Mouse (Mus musculus) hindbrain, embryonic 16.5 days (tissue): ENCODE measurements around the gene Myh9. TPM values are rescaled to one million over a fixed set of nuclear protein-coding genes. Genes with fewer than 3 reads are reported as not detected.
"Not testable (repeated sequence)": the region's sequence is repeated elsewhere in the genome, so short reads cannot be mapped to it uniquely, and the experiment has no call there.

Source experiments
- ATAC-seq: fragments of 200-750 bp; cut with Nextera tagmentation; 2 replicates; pipeline ENCODE4 v1.8.0; 2017; ENCODE audit warnings: moderate TSS enrichment, moderate library complexity
- H3K27ac ChIP-seq: fragments of 300-500 bp; sonication (generic); 2 replicates; pipeline ENCODE4 v1.5.1; 2014; ENCODE audit warnings: low read depth, mild to moderate bottlenecking, control low read depth, low read length, moderate library complexity
- H3K27me3 ChIP-seq: fragments of 300-500 bp; sonication (generic); replicated peaks from 2 replicates; pipeline ENCODE4 v1.6.1; 2014; ENCODE audit warnings: low read length; ENCODE audit not compliant: control insufficient read depth, insufficient read depth
- H3K36me3 ChIP-seq: fragments of 300-500 bp; sonication (generic); 2 replicates; pipeline ENCODE4 v1.6.1; 2014; ENCODE audit warnings: mild to moderate bottlenecking, low read length, moderate library complexity, mixed read lengths; ENCODE audit not compliant: control insufficient read depth, insufficient read depth
- H3K4me1 ChIP-seq: fragments of 300-500 bp; sonication (generic); 2 replicates; pipeline ENCODE4 v1.6.1; 2014; ENCODE audit warnings: low read depth, low read length; ENCODE audit not compliant: control insufficient read depth, insufficient read depth
- H3K4me2 ChIP-seq: fragments of 300-500 bp; sonication (generic); 2 replicates; pipeline ENCODE4 v1.6.1; 2014; ENCODE audit warnings: mild to moderate bottlenecking, low read length, control low read depth, moderate library complexity
- H3K4me3 ChIP-seq: fragments of 300-500 bp; sonication (generic); 2 replicates; pipeline ENCODE4 v1.5.1; 2014; ENCODE audit warnings: mild to moderate bottlenecking, low read length, control low read depth, moderate library complexity
- H3K9ac ChIP-seq: fragments of 300-500 bp; sonication (generic); 2 replicates; pipeline ENCODE4 v1.6.1; 2014; ENCODE audit warnings: low read depth, mild to moderate bottlenecking, control low read depth, low read length, moderate library complexity
- H3K9me3 ChIP-seq: fragments of 300-500 bp; sonication (generic); 2 replicates; pipeline ENCODE4 v1.6.1; 2014; ENCODE audit warnings: mild to moderate bottlenecking, low read length, moderate library complexity; ENCODE audit not compliant: control insufficient read depth
- WGBS: fragments of 180-500 bp; shearing (Covaris S2); extraction: QIAGEN DNeasy Blood & Tissue Kit; methylation state at CpG from one replicate; pipeline ENCODE4 v1.1.7; 2014; 5-methylcytosine and 5-hydroxymethylcytosine counted together
- polyA plus RNA-seq: library from polyadenylated mRNA; unstranded; fragments of >200 nt; fragmentation: Nextera tagmentation; extraction: Ambion mirVana; gene quantifications from 2 replicates; pipeline ENCODE4 v1.2.1, GENCODE M21; 2015

Myh9 gene
- polyA plus RNA-seq, 1 experiment from 2014 or later, result 8.4 TPM

GRCm38 (mm10) chr15:77874310-77874709 is 32.3 kb upstream of the Myh9 start:
- H3K27ac ChIP-seq, result no peak overlapping the region
- no peak for ATAC-seq
- H3K9ac ChIP-seq, result no peak overlapping the region
- no peaks in the 10 kb centered on the region for H3K27me3 ChIP-seq
- 76% methylated on average over 4 of the region's 4 CpGs for WGBS
- no peak overlapping the region for H3K4me2 ChIP-seq
- H3K36me3 ChIP-seq, result no peaks in the 10 kb centered on the region
- H3K4me3 ChIP-seq, result no peak overlapping the region
- no peaks in the 10 kb centered on the region for H3K9me3 ChIP-seq
- H3K4me1 ChIP-seq, result no peaks in the 10 kb centered on the region

DNA sequence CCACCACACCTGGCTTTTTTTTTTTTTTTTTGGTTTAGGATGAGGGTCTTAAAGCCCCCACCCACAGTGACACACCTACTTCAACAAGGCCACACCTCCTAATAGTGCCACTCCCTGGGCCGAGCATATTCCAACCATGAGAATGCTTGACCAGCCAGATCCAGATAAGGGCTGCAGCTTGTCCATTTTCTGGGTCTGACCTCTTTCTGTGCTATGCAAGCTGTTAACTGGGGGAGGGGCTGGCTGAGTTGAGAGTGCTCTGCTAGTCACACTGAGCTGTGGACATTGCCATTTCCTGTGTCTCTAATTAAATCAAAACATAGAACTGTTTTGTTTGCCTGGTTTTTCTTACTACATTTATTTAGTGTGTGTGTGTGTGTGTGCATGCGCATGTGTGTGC is 31.6 kb upstream of the Myh9 start:
- no peaks in the 10 kb centered on the region for H3K36me3 ChIP-seq
- no peak overlapping the region for H3K4me2 ChIP-seq
- H3K9ac ChIP-seq, result no peak overlapping the region
- H3K27ac ChIP-seq, result no peak overlapping the region
- H3K27me3 ChIP-seq, result no peaks in the 10 kb centered on the region
- H3K4me3 ChIP-seq, result no peak overlapping the region
- 89% methylated on average over 2 of the region's 2 CpGs for WGBS
- H3K4me1 ChIP-seq, result no peaks in the 10 kb centered on the region
- no peaks in the 10 kb centered on the region for H3K9me3 ChIP-seq
- no peak for ATAC-seq

DNA sequence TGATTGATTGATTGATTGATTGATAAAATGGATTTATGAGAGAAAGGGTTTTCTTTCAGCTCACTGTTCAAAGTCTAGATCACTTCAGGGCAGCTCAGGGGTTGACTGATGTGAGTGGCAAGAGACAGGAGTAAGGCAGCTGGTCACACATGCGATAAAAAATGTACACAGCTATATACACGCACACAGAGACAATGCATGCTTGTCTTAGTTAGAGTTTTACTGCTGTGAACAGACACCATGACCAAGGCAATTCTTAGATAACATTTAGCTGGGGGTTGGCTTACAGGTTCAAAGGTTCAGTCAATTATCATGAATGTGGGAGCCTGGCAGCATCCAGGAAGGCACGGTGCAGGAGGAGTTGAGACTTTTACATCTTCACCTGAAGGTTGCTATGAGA is 31.0 kb upstream of the Myh9 start:
- no peak overlapping the region for H3K4me2 ChIP-seq
- no peak for ATAC-seq
- WGBS, result 80% methylated on average over 3 of the region's 3 CpGs
- no peaks in the 10 kb centered on the region for H3K9me3 ChIP-seq
- H3K9ac ChIP-seq, result no peak overlapping the region
- H3K27ac ChIP-seq, result no peak overlapping the region
- H3K4me3 ChIP-seq, result no peak overlapping the region
- H3K36me3 ChIP-seq, result no peaks in the 10 kb centered on the region
- H3K4me1 ChIP-seq, result no peaks in the 10 kb centered on the region
- H3K27me3 ChIP-seq, result no peaks in the 10 kb centered on the region

- ATAC-seq, result no peak
- no peak overlapping the region for H3K4me2 ChIP-seq
- H3K36me3 ChIP-seq, result no peaks in the 10 kb centered on the region
- no peaks in the 10 kb centered on the region for H3K4me1 ChIP-seq
- no peaks in the 10 kb centered on the region for H3K9me3 ChIP-seq
- H3K4me3 ChIP-seq, result no peak overlapping the region
- whole genome bisulfite sequencing, result 88% methylated on average over 5 of the region's 5 CpGs
- H3K27me3 ChIP-seq, result no peaks in the 10 kb centered on the region
- no peak overlapping the region for H3K9ac ChIP-seq
- no peak overlapping the region for H3K27ac ChIP-seq
Observed at GRCm38 (mm10) chr15:77868340-77868739, 26.4 kb upstream of the Myh9 start.

DNA sequence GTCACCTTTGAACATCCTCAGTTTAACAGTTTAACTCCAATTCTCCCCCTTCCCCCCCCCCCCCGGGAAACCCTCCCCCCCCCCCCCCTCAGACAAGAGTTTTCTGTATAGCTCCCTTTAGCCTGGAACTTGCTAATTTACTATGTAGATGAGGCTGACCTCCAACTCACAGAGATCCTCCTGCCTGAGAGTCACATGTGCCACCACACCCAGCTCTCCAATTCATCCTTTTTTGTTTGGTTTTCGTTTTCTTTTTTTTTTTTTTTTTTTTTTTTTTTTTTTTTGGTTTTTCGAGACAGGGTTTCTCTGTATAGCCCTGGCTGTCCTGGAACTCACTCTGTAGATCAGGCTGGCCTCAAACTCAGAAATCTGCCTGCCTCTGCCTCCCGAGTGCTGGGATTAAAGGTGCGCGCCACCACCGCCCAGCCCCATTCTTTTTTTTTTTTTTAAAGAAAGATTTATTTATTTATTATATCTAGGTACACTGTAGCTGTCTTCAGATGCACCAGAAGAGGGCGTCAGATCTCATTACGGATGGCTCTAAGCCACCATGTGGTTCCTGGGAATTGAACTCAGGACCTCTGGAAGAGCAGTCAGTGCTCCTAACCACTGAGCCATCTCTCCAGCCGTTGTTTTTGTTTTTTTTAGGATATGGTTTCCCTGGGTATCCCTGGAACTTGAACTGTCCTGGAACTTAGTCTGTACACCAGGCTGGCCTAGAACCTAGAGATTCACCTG is 25.4 kb upstream of the Myh9 start:
- H3K27me3 ChIP-seq, H3K9ac ChIP-seq, H3K4me1 ChIP-seq, H3K4me2 ChIP-seq, H3K9me3 ChIP-seq, ATAC-seq, H3K4me3 ChIP-seq, H3K36me3 ChIP-seq, H3K27ac ChIP-seq: not testable (repeated sequence)
- 88% methylated on average over 8 of the region's 10 CpGs for WGBS

DNA sequence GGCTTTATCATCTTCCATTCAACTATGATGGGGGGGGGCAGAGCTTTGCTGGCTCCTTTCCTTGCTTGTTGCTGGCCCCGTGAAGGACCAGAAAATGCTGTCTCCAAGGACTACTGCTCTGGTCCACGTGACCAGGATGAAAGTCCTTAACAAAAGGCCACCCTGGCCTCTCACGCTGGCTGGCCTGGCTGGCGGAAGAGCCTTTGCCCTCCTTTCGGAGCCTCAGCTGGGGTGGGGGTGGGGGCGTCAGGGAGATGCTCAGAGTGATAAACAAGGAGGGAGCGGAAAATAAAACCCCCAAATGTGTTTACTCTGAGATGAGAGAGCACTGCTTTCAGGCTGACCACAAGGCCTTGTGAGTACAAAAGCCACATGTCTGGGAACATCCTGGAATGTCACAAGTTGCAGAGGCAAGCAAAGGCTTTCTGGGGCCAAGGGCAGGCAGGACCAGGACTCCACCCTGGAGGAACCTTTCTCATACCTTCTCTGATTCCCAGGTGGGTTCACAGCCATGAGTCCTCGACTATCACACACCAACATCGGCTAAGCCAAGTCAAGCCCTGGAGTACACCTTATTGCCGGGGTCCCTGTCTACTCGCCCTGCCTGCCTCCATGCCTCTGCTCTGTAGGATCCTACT is 24.7 kb upstream of the Myh9 start:
- no peaks in the 10 kb centered on the region for H3K4me1 ChIP-seq
- H3K36me3 ChIP-seq, result no peaks in the 10 kb centered on the region
- no peak overlapping the region for H3K4me2 ChIP-seq
- H3K4me3 ChIP-seq, result no peak overlapping the region
- no peaks in the 10 kb centered on the region for H3K9me3 ChIP-seq
- H3K27me3 ChIP-seq, result no peaks in the 10 kb centered on the region
- no peak overlapping the region for H3K27ac ChIP-seq
- ATAC-seq, result no peak
- H3K9ac ChIP-seq, result no peak overlapping the region
- 48% methylated on average over 11 of the region's 11 CpGs for WGBS

- no peak for ATAC-seq
Observed at GRCm38 (mm10) chr15:77864063-77864758, 22.2 kb upstream of the Myh9 start.

DNA sequence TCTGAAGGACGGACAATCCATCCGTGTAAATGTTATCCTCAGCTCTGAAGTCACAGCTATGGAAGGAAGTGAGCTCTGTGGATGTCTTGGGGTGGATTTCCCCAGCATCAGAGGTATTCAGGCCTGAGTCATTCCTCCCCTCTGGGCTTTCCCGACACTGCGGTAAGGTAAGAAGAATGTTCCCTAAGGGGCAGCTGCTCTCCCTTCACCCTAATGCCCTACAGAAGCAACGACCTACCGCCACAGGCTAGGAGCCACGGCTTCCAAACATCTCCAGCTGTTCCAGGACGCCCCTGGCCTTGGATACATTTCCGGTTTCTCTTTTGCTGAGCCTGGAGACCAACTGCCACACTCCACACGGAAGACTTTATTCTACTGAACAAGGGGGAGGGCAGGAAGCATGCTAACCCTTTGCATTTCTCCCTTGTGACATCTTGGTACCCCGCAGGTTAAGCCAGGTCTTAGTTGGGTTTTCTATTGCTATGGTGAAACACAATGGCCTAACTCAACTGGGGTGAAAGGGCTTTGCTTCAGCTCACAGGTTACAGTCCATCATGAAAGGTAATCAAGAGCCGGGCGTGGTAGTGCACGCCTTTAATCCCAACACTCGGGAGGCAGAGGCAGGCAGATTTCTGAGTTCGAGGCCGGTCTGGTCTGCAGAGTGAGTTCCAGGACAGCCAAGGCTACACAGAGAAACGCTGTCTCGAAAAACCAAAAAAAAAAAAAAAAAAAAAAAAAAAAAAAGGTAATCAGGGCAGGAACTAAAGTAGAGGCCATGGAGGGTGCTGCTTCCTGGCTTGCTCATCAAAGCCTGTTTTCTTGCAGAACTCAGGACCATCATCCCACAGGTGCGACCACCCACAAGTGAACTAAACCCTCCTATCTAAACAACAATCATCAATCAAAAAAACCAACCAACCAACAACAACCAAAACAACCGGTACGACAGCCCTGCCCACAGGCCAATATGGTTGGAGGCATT is 21.3 kb upstream of the Myh9 start:
- H3K9me3 ChIP-seq, result no peaks in the 10 kb centered on the region
- H3K4me1 ChIP-seq, result no peaks in the 10 kb centered on the region
- H3K4me2 ChIP-seq, result no peak overlapping the region
- H3K27me3 ChIP-seq, result no peaks in the 10 kb centered on the region
- no peak overlapping the region for H3K4me3 ChIP-seq
- H3K36me3 ChIP-seq, result no peaks in the 10 kb centered on the region
- H3K9ac ChIP-seq, result no peak overlapping the region
- no peak overlapping the region for H3K27ac ChIP-seq
- ATAC-seq, result no peak
- 84% methylated on average over 22 of the region's 22 CpGs for WGBS

More at GRCm38 (mm10) chr15:77864063-77864758, 22.2 kb upstream of the Myh9 start:
- H3K4me2 ChIP-seq, result no peak overlapping the region
- no peaks in the 10 kb centered on the region for H3K27me3 ChIP-seq
- no peaks in the 10 kb centered on the region for H3K4me1 ChIP-seq
- no peak overlapping the region for H3K4me3 ChIP-seq
- no peak overlapping the region for H3K27ac ChIP-seq
- WGBS, result 90% methylated on average over 9 of the region's 9 CpGs
- no peaks in the 10 kb centered on the region for H3K9me3 ChIP-seq
- no peaks in the 10 kb centered on the region for H3K36me3 ChIP-seq
- H3K9ac ChIP-seq, result no peak overlapping the region
